Mouse (Mus musculus) MEL (cell line): Measurements from ENCODE around the gene Gpr89. TPM values are rescaled to one million over a fixed set of nuclear protein-coding genes. Genes with fewer than 3 reads are reported as not detected.

Experiments
- DNase-seq: peaks from one replicate; pipeline ENCODE4 v3.0.0; 2011; ENCODE audit warnings: low read depth, low spot score
- H3K27ac ChIP-seq: 2 replicates; pipeline ENCODE4 v1.5.1; 2012; ENCODE audit warnings: low read depth, mild to moderate bottlenecking, control low read depth, low read length, moderate library complexity; ENCODE audit not compliant: control insufficient read depth
- H3K27me3 ChIP-seq, 2 experiments: fragments of 150-350 bp in 1 of 2; sonication (generic) in 1 of 2; 2 replicates each; pipeline ENCODE4 v1.6.1; 2012; ENCODE audit warnings: low read length in 2 of 2, mild to moderate bottlenecking in 2 of 2, improper control_type of control experiment in 1 of 2, moderate library complexity in 1 of 2; ENCODE audit not compliant: insufficient read depth in 2 of 2, control insufficient read depth in 1 of 2
- H3K36me3 ChIP-seq, 2 experiments: 2 replicates each; pipeline ENCODE4 v1.6.1; 2012 to 2014; ENCODE audit warnings: low read length in 2 of 2, improper control_type of control experiment in 1 of 2, inconsistent platforms in 1 of 2, mild to moderate bottlenecking in 1 of 2; ENCODE audit not compliant: insufficient read depth in 2 of 2, control insufficient read depth in 1 of 2
- H3K4me1 ChIP-seq, 2 experiments: fragments of 150-350 bp in 1 of 2; sonication (generic) in 1 of 2; 2 replicates each; pipeline ENCODE4 v1.6.1; 2012; ENCODE audit warnings: low read length in 2 of 2, improper control_type of control experiment in 1 of 2, mild to moderate bottlenecking in 1 of 2; ENCODE audit not compliant: insufficient read depth in 2 of 2, control insufficient read depth in 1 of 2
- H3K4me3 ChIP-seq, 2 experiments: fragments of 150-350 bp in 1 of 2; sonication (generic) in 1 of 2; 2 replicates each; pipeline ENCODE4 v1.5.1; 2012; ENCODE audit warnings: low read depth in 2 of 2, low read length in 2 of 2, mild to moderate bottlenecking in 2 of 2, moderate library complexity in 2 of 2, control low read depth in 1 of 2, improper control_type of control experiment in 1 of 2; ENCODE audit not compliant: control insufficient read depth in 1 of 2, insufficient read depth in 1 of 2
- H3K79me2 ChIP-seq: 2 replicates; pipeline ENCODE4 v1.6.1; 2012; ENCODE audit warnings: mild to moderate bottlenecking, low read length, moderate library complexity; ENCODE audit not compliant: control insufficient read depth, poor library complexity, insufficient read depth
- H3K9ac ChIP-seq: 2 replicates; pipeline ENCODE4 v1.6.1; 2012; ENCODE audit warnings: low read depth, mild to moderate bottlenecking, control low read depth, low read length, moderate library complexity; ENCODE audit not compliant: control insufficient read depth, poor library complexity, severe bottlenecking
- H3K9me3 ChIP-seq: fragments of 150-350 bp; sonication (generic); replicated peaks from 2 replicates; pipeline ENCODE4 v1.6.1; 2012; ENCODE audit warnings: mild to moderate bottlenecking, low read length, improper control_type of control experiment, moderate library complexity; ENCODE audit not compliant: insufficient read depth
- CHD2 ChIP-seq: IDR thresholded peaks from 2 replicates; pipeline ENCODE4 v1.6.1; 2011; ENCODE audit warnings: low read length, improper control_type of control experiment
- CTCF ChIP-seq, 3 experiments: IDR thresholded peaks in 2 of 3; conservative IDR thresholded peaks in 1 of 3; 2 replicates each; pipeline ENCODE4 v1.5.1; 2011 to 2012; ENCODE audit warnings: low read length in 3 of 3, low read depth in 2 of 3, mild to moderate bottlenecking in 2 of 3, improper control_type of control experiment in 1 of 3, inconsistent platforms in 1 of 3, mixed read lengths in 1 of 3, moderate library complexity in 1 of 3; ENCODE audit not compliant: control insufficient read depth in 1 of 3, insufficient read depth in 1 of 3, poor library complexity in 1 of 3, severe bottlenecking in 1 of 3
- E2F4 ChIP-seq: IDR thresholded peaks from 2 replicates; pipeline ENCODE4 v1.6.1; 2011; ENCODE audit warnings: low read depth, low read length, improper control_type of control experiment, borderline replicate concordance
- EP300 ChIP-seq, 2 experiments: IDR thresholded peaks; 2 replicates each; pipeline ENCODE4 v1.6.1; 2011; ENCODE audit warnings: improper control_type of control experiment in 2 of 2, low read length in 2 of 2, low read depth in 1 of 2, mild to moderate bottlenecking in 1 of 2
- GATA1 ChIP-seq: IDR thresholded peaks from 2 replicates; pipeline ENCODE4 v1.6.1; 2011; ENCODE audit warnings: low read depth, low read length, improper control_type of control experiment
- HCFC1 ChIP-seq: IDR thresholded peaks from 2 replicates; pipeline ENCODE4 v1.6.1; 2012; ENCODE audit warnings: low read depth, mild to moderate bottlenecking, inconsistent platforms, low read length, improper control_type of control experiment, moderate library complexity
- MAFK ChIP-seq: IDR thresholded peaks from 2 replicates; pipeline ENCODE4 v1.6.1; 2011; ENCODE audit warnings: low read depth, mild to moderate bottlenecking, low read length, improper control_type of control experiment, borderline replicate concordance
- MAX ChIP-seq: IDR thresholded peaks from 2 replicates; pipeline ENCODE4 v1.6.1; 2011; ENCODE audit warnings: low read length, improper control_type of control experiment
- NRF1 ChIP-seq: IDR thresholded peaks from 2 replicates; pipeline ENCODE4 v1.6.1; 2014; ENCODE audit warnings: low read depth, mild to moderate bottlenecking, inconsistent platforms, low read length, improper control_type of control experiment, moderate library complexity; ENCODE audit not compliant: poor library complexity, insufficient read depth, severe bottlenecking
- POLR2A ChIP-seq, 2 experiments: IDR thresholded peaks; 2 replicates each; pipeline ENCODE4 v1.6.1; 2011 to 2012; ENCODE audit warnings: low read length in 2 of 2, mild to moderate bottlenecking in 2 of 2, control low read depth in 1 of 2, improper control_type of control experiment in 1 of 2, low read depth in 1 of 2, moderate library complexity in 1 of 2; ENCODE audit not compliant: control insufficient read depth in 1 of 2, insufficient read depth in 1 of 2, poor library complexity in 1 of 2
- POLR2AphosphoS2 ChIP-seq: IDR thresholded peaks from 2 replicates; pipeline ENCODE4 v1.6.1; 2011; ENCODE audit warnings: low read length, improper control_type of control experiment
- TCF12 ChIP-seq: IDR thresholded peaks from 2 replicates; pipeline ENCODE4 v1.6.1; 2014; ENCODE audit warnings: low read depth, mild to moderate bottlenecking, inconsistent platforms, low read length, improper control_type of control experiment, moderate library complexity
- USF1 ChIP-seq: IDR thresholded peaks from 2 replicates; pipeline ENCODE4 v1.6.1; 2014; ENCODE audit warnings: low read depth, mild to moderate bottlenecking, inconsistent platforms, low read length, improper control_type of control experiment, moderate library complexity
- ZKSCAN1 ChIP-seq: IDR thresholded peaks from 2 replicates; pipeline ENCODE4 v1.6.1; 2012; ENCODE audit warnings: low read depth, mild to moderate bottlenecking, inconsistent platforms, low read length, improper control_type of control experiment, moderate library complexity
- ZMIZ1 ChIP-seq: IDR thresholded peaks from 2 replicates; pipeline ENCODE4 v1.6.1; 2012; ENCODE audit warnings: low read depth, mild to moderate bottlenecking, inconsistent platforms, low read length, improper control_type of control experiment, moderate library complexity
- polyA plus RNA-seq, 2 experiments: library from polyadenylated mRNA; stranded (reverse) in 1 of 2; unstranded in 1 of 2; fragments of >175 nt in 1 of 2; fragments of >200 nt in 1 of 2; gene quantifications; 2 replicates each; pipeline versions ENCODE4 v1.2.1 to v1.2.4; 2012; ENCODE audit warnings: low replicate concordance in 2 of 2, low read depth in 1 of 2; ENCODE audit not compliant: insufficient read length in 2 of 2, insufficient read depth in 1 of 2, missing spikeins in 1 of 2
- total RNA-seq: library from RNA; depleted of rRNA; stranded (reverse); fragments of 300-350 nt; gene quantifications from 2 replicates; pipeline ENCODE4 v1.2.3, GENCODE M21; 2012

The Gpr89 gene
- total and polyA plus RNA-seq, 3 experiments: 56.7 to 69.9 TPM; not detected in 1

DNA sequence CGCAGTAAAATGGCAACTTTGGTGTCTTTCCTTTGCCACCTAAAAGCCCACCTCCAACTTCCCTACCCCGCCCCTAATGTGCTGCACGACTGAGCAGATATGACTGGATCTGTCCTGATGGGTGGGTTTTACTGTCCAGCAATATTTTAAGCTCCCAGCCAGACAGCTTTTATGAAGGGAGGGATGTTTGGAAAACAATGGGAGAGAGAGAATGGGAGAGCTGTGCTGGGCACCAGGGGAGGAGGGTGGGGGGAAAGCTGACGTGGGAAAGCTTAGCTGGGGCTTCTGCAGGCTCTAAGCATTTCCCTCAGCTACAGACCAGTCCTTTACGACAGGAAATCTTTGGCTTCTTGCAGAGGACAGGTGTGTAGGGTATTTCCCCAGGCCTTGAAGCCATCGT is 20.8 kb upstream of the Gpr89 start, which contains the start of gene Gja8:
Gja8 (minus strand) TSS at position 101 of the 400 bp plus-strand sequence.
- H3K27me3 ChIP-seq: peaks cover 27 to 56% of the 10 kb centered on the region in 2 experiments
- H3K36me3 ChIP-seq: no peaks in the 10 kb centered on the region
- no peak within 1 kb of the TSS for H3K9ac ChIP-seq
- H3K4me3 ChIP-seq: no peak within 1 kb of the TSS
- no peak within 1 kb of the TSS for H3K27ac ChIP-seq
- no peaks in the 10 kb centered on the region for H3K9me3 ChIP-seq
- no peaks in the 10 kb centered on the region for H3K79me2 ChIP-seq
- no peak for TF ChIP-seq NRF1
- TF ChIP-seq E2F4: no peak
- TF ChIP-seq HCFC1: no peak
- no peak for TF ChIP-seq CHD2
- TF ChIP-seq GATA1: no peak
- TF ChIP-seq POLR2AphosphoS2: no peak
- no peak; a peak in 1 of 6 replicates for TF ChIP-seq CTCF (IDR thresholded peaks at IDR 0.05 in 2 of 3, conservative IDR thresholded peaks at IDR 0.05 in 1 of 3; ENCODE audit: control insufficient read depth in 1 of 3, insufficient read depth in 1 of 3, low read depth in 2 of 3, low read length in 3 of 3, poor library complexity in 1 of 3, severe bottlenecking in 1 of 3)
- no peak for DNase-seq
- no peaks in the 10 kb centered on the region for H3K4me1 ChIP-seq

DNA sequence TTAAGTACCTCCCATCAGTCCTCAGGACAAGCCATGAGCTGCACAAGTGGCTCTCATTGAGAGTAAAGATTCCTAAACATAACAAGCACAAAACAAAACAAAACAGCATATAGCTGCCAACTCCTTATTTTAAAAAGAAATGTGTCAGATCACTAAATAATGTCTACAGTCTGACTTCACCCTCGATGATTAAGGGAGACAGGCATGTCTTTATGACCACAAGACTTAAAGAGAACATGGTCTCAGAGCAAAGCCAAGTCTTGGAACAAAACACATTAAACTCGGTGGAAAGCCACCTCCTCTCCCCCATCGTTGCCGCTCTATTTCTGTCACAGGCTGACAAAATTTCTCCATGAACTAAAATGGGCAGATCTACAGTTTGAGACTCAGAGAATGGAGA is 19.5 kb upstream of the Gpr89 start:
- Histone ChIP-seq H3K36me3 (no peaks in the 10 kb centered on the region), H3K79me2 (no peaks in the 10 kb centered on the region), H3K27me3 (peaks cover 21 to 52% of the 10 kb centered on the region in 2 experiments), H3K9ac (no peak overlapping the region), H3K27ac (no peak overlapping the region), H3K9me3 (no peaks in the 10 kb centered on the region), H3K4me1 (no peaks in the 10 kb centered on the region), H3K4me3 (no peak overlapping the region)
- TF ChIP-seq CTCF (IDR thresholded peaks at IDR 0.05 in 2 of 3, conservative IDR thresholded peaks at IDR 0.05 in 1 of 3; ENCODE audit: control insufficient read depth in 1 of 3, insufficient read depth in 1 of 3, low read depth in 2 of 3, low read length in 3 of 3, poor library complexity in 1 of 3, severe bottlenecking in 1 of 3) (no peak), ZMIZ1 (no peak), MAFK (no peak), EP300 (IDR thresholded peaks at IDR 0.05; ENCODE audit: low read depth in 1 of 2, low read length in 2 of 2) (no peak), USF1 (no peak), TCF12 (no peak)
- no peak for DNase-seq

DNA sequence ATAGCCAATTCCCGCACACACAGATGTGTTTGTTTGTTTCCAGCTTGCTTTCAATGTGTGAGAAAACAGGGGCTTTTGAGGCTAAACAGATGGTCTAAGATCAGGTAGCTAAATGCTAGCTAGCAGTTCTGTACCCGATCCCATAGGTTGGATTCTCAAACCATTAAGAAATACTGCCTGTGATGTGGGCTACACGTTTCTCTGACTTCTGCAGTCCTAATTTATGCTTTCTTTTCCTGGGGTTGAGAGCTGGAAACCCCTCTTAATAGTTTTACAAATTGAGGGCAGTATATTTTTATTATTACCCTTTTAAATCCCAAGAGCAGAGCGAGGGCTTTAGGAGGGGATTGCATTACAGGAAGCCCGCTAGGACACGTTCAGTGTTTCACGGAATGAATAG is 15.8 kb upstream of the Gpr89 start:
- no peak for TF ChIP-seq POLR2A (IDR thresholded peaks at IDR 0.05; ENCODE audit: control insufficient read depth in 1 of 2, insufficient read depth in 1 of 2, low read depth in 1 of 2, low read length in 2 of 2, poor library complexity in 1 of 2)
- no peak for TF ChIP-seq ZKSCAN1
- no peak for TF ChIP-seq CTCF (IDR thresholded peaks at IDR 0.05 in 2 of 3, conservative IDR thresholded peaks at IDR 0.05 in 1 of 3; ENCODE audit: control insufficient read depth in 1 of 3, insufficient read depth in 1 of 3, low read depth in 2 of 3, low read length in 3 of 3, poor library complexity in 1 of 3, severe bottlenecking in 1 of 3)
- no peak for TF ChIP-seq MAX
- TF ChIP-seq, all 39 proteins: peak for 0
- H3K4me1 ChIP-seq: no peaks in the 10 kb centered on the region
- H3K27ac ChIP-seq: no peak overlapping the region
- no peak overlapping the region for H3K4me3 ChIP-seq
- no peaks in the 10 kb centered on the region for H3K79me2 ChIP-seq
- no peaks in the 10 kb centered on the region for H3K9me3 ChIP-seq
- H3K9ac ChIP-seq: no peak overlapping the region
- no peak for DNase-seq
- no peaks in the 10 kb centered on the region for H3K36me3 ChIP-seq
- H3K27me3 ChIP-seq: peaks cover 18 to 36% of the 10 kb centered on the region in 2 experiments
